In the genomic region with DNA sequence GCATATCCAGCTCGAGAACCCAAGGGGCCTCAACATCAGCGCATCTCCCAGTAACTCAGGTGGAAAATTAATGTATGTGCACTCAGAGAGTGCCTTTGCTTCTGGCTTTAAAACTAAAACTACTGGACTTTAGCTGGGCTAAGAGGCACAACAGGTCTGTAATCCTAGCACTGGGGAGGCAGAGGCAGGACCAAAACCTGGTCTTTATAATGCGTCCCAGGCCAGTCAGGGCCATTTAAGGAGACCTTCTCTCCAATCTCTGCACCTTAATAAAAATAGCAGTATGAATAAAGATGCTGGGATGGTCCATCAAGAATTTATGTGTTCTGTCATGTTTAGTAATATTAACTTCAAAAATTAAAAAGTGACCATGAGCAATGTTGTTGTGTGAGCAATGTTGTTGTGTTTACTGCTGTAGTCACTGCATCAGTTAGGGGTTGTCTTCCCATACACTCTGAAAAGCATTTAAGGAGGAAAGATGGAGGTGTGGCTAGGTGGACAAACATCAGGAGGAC, we compare ENCODE assay signal across 34 mouse cellular contexts. TPM values are rescaled to one million over a fixed set of nuclear protein-coding genes. Genes with fewer than 3 reads are reported as not detected.
DNase-seq lines count a peak whose midpoint lies in the region; ATAC-seq and TF ChIP-seq lines count a peak whose summit lies in the region.
"Had no signal": no experiment of that assay in that cellular context is flagged by ENCODE, and none has a peak within 500 bp of the region (broad histone marks: within the 10 kb centered on the region; RNA-seq: fewer than 3 reads in every experiment).

No protein-coding gene starts in this region.

- peaks cover 51% of the 10 kb centered on the region for H3K4me1 ChIP-seq in heart, embryonic 10.5 days
- H3K4me1 ChIP-seq in heart, adult 2 months (ENCODE audit: control insufficient read depth, insufficient read depth, low read length): no peaks in the 10 kb centered on the region
- H3K4me1 ChIP-seq in lung, postnatal 0 days (ENCODE audit: insufficient read depth, low read depth, low read length): 0 out of 2 replicates have a peak, but pooled peaks cover 3% of the 10 kb centered on the region
- H3K4me1 ChIP-seq in midbrain, embryonic 13.5 days (replicated peaks): peaks cover 13% of the 10 kb centered on the region
- H3K4me1 ChIP-seq in stomach, embryonic 15.5 days: peaks cover 5% of the 10 kb centered on the region; the same call in 1 of the 2 replicates
- H3K4me1 ChIP-seq: liver, embryonic 12.5 days had no signal

- 25% methylated on average over 3 of the region's 3 CpGs for WGBS in heart, embryonic 10.5 days
- WGBS in heart, adult 2 months: 24% methylated on average over 3 of the region's 3 CpGs
- 17% methylated on average over 3 of the region's 3 CpGs for WGBS in lung, postnatal 0 days
- WGBS in midbrain, embryonic 13.5 days: 8% methylated on average over 3 of the region's 3 CpGs
- WGBS in stomach, embryonic 15.5 days: 21% methylated on average over 3 of the region's 3 CpGs

- H3K27me3 ChIP-seq in heart, embryonic 10.5 days (ENCODE audit: insufficient read depth, poor library complexity, severe bottlenecking): peaks cover 100% of the 10 kb centered on the region
- peaks cover 37% of the 10 kb centered on the region for H3K27me3 ChIP-seq in heart, adult 2 months (ENCODE audit: control insufficient read depth, insufficient read depth, low read length)
- H3K27me3 ChIP-seq in lung, postnatal 0 days (replicated peaks; ENCODE audit: insufficient read depth, low read length): peaks cover 38% of the 10 kb centered on the region
- H3K27me3 ChIP-seq in midbrain, embryonic 13.5 days: peaks cover 100% of the 10 kb centered on the region
- peaks cover 70% of the 10 kb centered on the region for H3K27me3 ChIP-seq in stomach, embryonic 15.5 days (replicated peaks)

- peak overlapping the region; percentile 55 for H3K4me2 ChIP-seq in lung, postnatal 0 days (replicated peaks; ENCODE audit: low read depth, low read length)
- peak overlapping the region; percentile 25 for H3K4me2 ChIP-seq in midbrain, embryonic 13.5 days (replicated peaks)
- peak overlapping the region; percentile 67; the same call in 1 of the 2 replicates for H3K4me2 ChIP-seq in stomach, embryonic 15.5 days
- H3K4me2 ChIP-seq: embryonic facial prominence, embryonic 13.5 days; forebrain, embryonic 15.5 days; heart, embryonic 13.5 days; intestine, embryonic 15.5 days; liver, embryonic 12.5 days; neural tube, embryonic 13.5 days had no signal

- intact Hi-C loops in heart, adult 2 months (cut with DNase I): loop anchor here (10.0 kb wide), 1 partner anchor 667 kb away; no protein-coding TSS in a partner anchor

- no peak overlapping the region for H3K9ac ChIP-seq in heart, adult 2 months (ENCODE audit: low read depth, low read length)
- H3K9ac ChIP-seq in lung, postnatal 0 days (replicated peaks; ENCODE audit: low read depth): no peak overlapping the region
- H3K9ac ChIP-seq in midbrain, embryonic 13.5 days (replicated peaks): no peak overlapping the region
- no peak overlapping the region for H3K9ac ChIP-seq in stomach, embryonic 15.5 days
- H3K9ac ChIP-seq: embryonic facial prominence, embryonic 13.5 days; forebrain, embryonic 15.5 days; heart, embryonic 13.5 days; intestine, embryonic 15.5 days; liver, embryonic 12.5 days; liver, postnatal 0 days; neural tube, embryonic 13.5 days had no signal

- no peak for TF ChIP-seq POLR2A in heart, adult 2 months (IDR thresholded peaks at IDR 0.05; ENCODE audit: insufficient read depth, low read depth, low read length)

- H3K9me3 ChIP-seq in heart, embryonic 10.5 days: no peaks in the 10 kb centered on the region
- no peaks in the 10 kb centered on the region for H3K9me3 ChIP-seq in lung, postnatal 0 days (ENCODE audit: low read length)
- no peaks in the 10 kb centered on the region for H3K9me3 ChIP-seq in midbrain, embryonic 13.5 days
- H3K9me3 ChIP-seq in stomach, embryonic 15.5 days: no peaks in the 10 kb centered on the region
- H3K9me3 ChIP-seq: embryonic facial prominence, embryonic 13.5 days; forebrain, embryonic 10.5 days; forebrain, embryonic 15.5 days; heart, embryonic 13.5 days; hindbrain, embryonic 10.5 days; intestine, embryonic 15.5 days; liver, embryonic 12.5 days; neural tube, embryonic 13.5 days had no signal

- DNase-seq in heart, embryonic 10.5 days (ENCODE audit: low spot score): peak; percentile 25
- no peak for DNase-seq in heart, adult 2 months
- DNase-seq in lung, postnatal 0 days (ENCODE audit: low spot score): no peak
- DNase-seq in lung, postnatal 14 days: no peak
- DNase-seq: adrenal gland, postnatal 14 days; cerebellum, adult 11 months; cerebellum, adult 9-10 months; cerebellum, postnatal 36 days; gastrocnemius, postnatal 25 days; heart, adult 18-20 months; heart, postnatal 14 days; kidney, adult 2 months; layer of hippocampus, postnatal 36 days; left cerebral cortex, postnatal 4 days; liver, postnatal 0 days; right cerebral cortex, postnatal 14 days; thymus, adult 2 months; thymus, postnatal 36 days had no signal

- ATAC-seq in lung, postnatal 0 days: no peak
- ATAC-seq in midbrain, embryonic 13.5 days: no peak
- no peak for ATAC-seq in stomach, embryonic 15.5 days (ENCODE audit: insufficient read depth, low FRiP score, low read depth)
- ATAC-seq in monocyte, adult 5-6 weeks (replicated peaks; ENCODE audit: insufficient number of reproducible peaks, low FRiP score, low TSS enrichment, poor library complexity, severe bottlenecking): no peak
- ATAC-seq: forebrain, embryonic 15.5 days; hindbrain, postnatal 0 days; intestine, embryonic 15.5 days; liver, embryonic 12.5 days; liver, postnatal 0 days; Patski had no signal

- no peak overlapping the region for H3K4me3 ChIP-seq in heart, embryonic 10.5 days
- no peak overlapping the region for H3K4me3 ChIP-seq in heart, adult 2 months
- 0 out of 2 replicates have a peak overlapping the region, but pooled peaks have one; percentile 52 for H3K4me3 ChIP-seq in lung, postnatal 0 days (ENCODE audit: low read depth, low read length)
- no peak overlapping the region for H3K4me3 ChIP-seq in midbrain, embryonic 13.5 days (replicated peaks)
- no peak overlapping the region for H3K4me3 ChIP-seq in stomach, embryonic 15.5 days (replicated peaks)
- H3K4me3 ChIP-seq: embryonic facial prominence, embryonic 13.5 days; forebrain, embryonic 10.5 days; forebrain, embryonic 15.5 days; heart, embryonic 13.5 days; intestine, embryonic 15.5 days; liver, embryonic 12.5 days; neural tube, embryonic 13.5 days had no signal

- H3K27ac ChIP-seq in heart, embryonic 10.5 days: no peak overlapping the region
- H3K27ac ChIP-seq in heart, adult 2 months: no peak overlapping the region
- peak overlapping the region; percentile 43; the same call in 1 of the 2 replicates for H3K27ac ChIP-seq in lung, postnatal 0 days (ENCODE audit: low read length)
- no peak overlapping the region for H3K27ac ChIP-seq in midbrain, embryonic 13.5 days
- H3K27ac ChIP-seq in stomach, embryonic 15.5 days: no peak overlapping the region
- H3K27ac ChIP-seq: embryonic facial prominence, embryonic 13.5 days; forebrain, embryonic 10.5 days; forebrain, embryonic 15.5 days; heart, embryonic 13.5 days; hindbrain, embryonic 10.5 days; hindbrain, postnatal 0 days; intestine, embryonic 15.5 days; liver, embryonic 12.5 days; neural tube, embryonic 13.5 days had no signal

- no peaks in the 10 kb centered on the region for H3K36me3 ChIP-seq in heart, embryonic 10.5 days
- no peaks in the 10 kb centered on the region for H3K36me3 ChIP-seq in heart, adult 2 months (ENCODE audit: control insufficient read depth, insufficient read depth, low read length)
- no peaks in the 10 kb centered on the region for H3K36me3 ChIP-seq in lung, postnatal 0 days (ENCODE audit: insufficient read depth, low read length)
- H3K36me3 ChIP-seq in midbrain, embryonic 13.5 days: no peaks in the 10 kb centered on the region
- H3K36me3 ChIP-seq in stomach, embryonic 15.5 days: no peaks in the 10 kb centered on the region
- H3K36me3 ChIP-seq: embryonic facial prominence, embryonic 13.5 days; forebrain, embryonic 10.5 days; forebrain, embryonic 15.5 days; heart, embryonic 13.5 days; hindbrain, embryonic 10.5 days; intestine, embryonic 15.5 days; neural tube, embryonic 13.5 days had no signal

- TF ChIP-seq CTCF in heart, adult 2 months (IDR thresholded peaks at IDR 0.05): no peak
- TF ChIP-seq CTCF in lung, postnatal 0 days (IDR thresholded peaks at IDR 0.05): no peak

- no peak for TF ChIP-seq EP300 in heart, adult 2 months (IDR thresholded peaks at IDR 0.05; ENCODE audit: insufficient read depth, low read depth, low read length)
- no peak for TF ChIP-seq EP300 in lung, postnatal 0 days (IDR thresholded peaks at IDR 0.05)

- H3K79me2 ChIP-seq in heart, adult 2 months (replicated peaks; ENCODE audit: control insufficient read depth, insufficient read depth, low read length): no peaks in the 10 kb centered on the region

RNA-seq across cellular contexts. Expression of gene Foxa2, which starts 4.6 kb away (rescaled TPM):
- 0.36 and 4.1 TPM in 2 replicates for polyA plus RNA-seq in heart, embryonic 10.5 days (2016; fragmentation: Nextera tagmentation; extraction: Ambion mirVana)
- not detected for total RNA-seq in heart, adult 2 months (2021)
- polyA plus RNA-seq in heart, adult 2 months (2012; rRNA removed): 0.35 TPM in 1 of 2 replicates, not detected in the other
- polyA plus RNA-seq in lung, postnatal 0 days (2015; fragmentation: Nextera tagmentation; extraction: Ambion mirVana): 37.0 and 37.7 TPM in 2 replicates
- polyA plus RNA-seq in midbrain, embryonic 13.5 days (2015; fragmentation: Nextera tagmentation; extraction: Ambion mirVana): 4.0 and 9.2 TPM in 2 replicates
- 13.0 and 18.4 TPM in 2 replicates for polyA plus RNA-seq in stomach, embryonic 15.5 days (2015; fragmentation: Nextera tagmentation; extraction: Ambion mirVana)
- not detected in 3 replicates for total RNA-seq in monocyte, adult 5-6 weeks (2017)
- total RNA-seq: gastrocnemius, adult 18-20 months; gastrocnemius, postnatal 25 days; heart, postnatal 14 days; layer of hippocampus, postnatal 36 days; left cerebral cortex, postnatal 4 days; MEL had no signal
- polyA plus RNA-seq: forebrain, embryonic 15.5 days; frontal cortex, adult 2 months; kidney, adult 2 months had no signal
